Mouse (Mus musculus) embryonic facial prominence, embryonic 11.5 days (tissue): ENCODE results near the gene Kcnc2. TPM values are rescaled to one million over a fixed set of nuclear protein-coding genes. Genes with fewer than 3 reads are reported as not detected.

Experiments used
- ATAC-seq: fragments of 200-750 bp; cut with Nextera tagmentation; replicated peaks from 2 replicates; pipeline ENCODE4 v1.8.0; 2017; ENCODE audit warnings: low read depth; ENCODE audit not compliant: insufficient number of reproducible peaks, low FRiP score, low TSS enrichment
- DNase-seq: peaks from one replicate; pipeline ENCODE4 v3.0.0-alpha.2; 2015; ENCODE audit warnings: low spot score
- H3K27ac ChIP-seq: fragments of 300-500 bp; sonication (generic); replicated peaks from 2 replicates; pipeline ENCODE4 v1.5.1; 2014; ENCODE audit warnings: mild to moderate bottlenecking, low read depth, low read length, control low read depth
- H3K27me3 ChIP-seq: fragments of 300-500 bp; sonication (generic); 2 replicates; pipeline ENCODE4 v1.6.1; 2014; ENCODE audit warnings: mild to moderate bottlenecking, low read length, moderate library complexity, mixed read lengths; ENCODE audit not compliant: control insufficient read depth, insufficient read depth
- H3K36me3 ChIP-seq: fragments of 300-500 bp; sonication (generic); replicated peaks from 2 replicates; pipeline ENCODE4 v1.6.1; 2014; ENCODE audit warnings: low read depth, mild to moderate bottlenecking, low read length, moderate library complexity, mixed read lengths; ENCODE audit not compliant: control insufficient read depth, insufficient read depth
- H3K4me1 ChIP-seq: fragments of 300-500 bp; sonication (generic); 2 replicates; pipeline ENCODE4 v1.6.1; 2014; ENCODE audit warnings: low read length, mixed read lengths; ENCODE audit not compliant: control insufficient read depth, insufficient read depth
- H3K4me2 ChIP-seq: fragments of 300-500 bp; sonication (generic); 2 replicates; pipeline ENCODE4 v1.6.1; 2014; ENCODE audit warnings: low read depth, mild to moderate bottlenecking, control low read depth, low read length, moderate library complexity
- H3K4me3 ChIP-seq: fragments of 300-500 bp; sonication (generic); 2 replicates; pipeline ENCODE4 v1.5.1; 2014; ENCODE audit warnings: low read depth, low read length, control low read depth
- H3K9ac ChIP-seq: fragments of 300-500 bp; sonication (generic); replicated peaks from 2 replicates; pipeline ENCODE4 v1.6.1; 2014; ENCODE audit warnings: mild to moderate bottlenecking, control low read depth, low read length
- H3K9me3 ChIP-seq: fragments of 300-500 bp; sonication (generic); replicated peaks from 2 replicates; pipeline ENCODE4 v1.6.1; 2016; ENCODE audit warnings: mild to moderate bottlenecking, low read length, inconsistent platforms, mixed read lengths; ENCODE audit not compliant: control insufficient read depth
- WGBS: fragments of 180-500 bp; shearing (Covaris S2); extraction: QIAGEN DNeasy Blood & Tissue Kit; methylation state at CpG from one replicate; pipeline ENCODE4 v1.1.7; 2014; 5-methylcytosine and 5-hydroxymethylcytosine counted together
- polyA plus RNA-seq: library from polyadenylated mRNA; unstranded; fragments of >200 nt; fragmentation: Nextera tagmentation; extraction: Ambion mirVana; gene quantifications from 2 replicates; pipeline ENCODE4 v1.2.1, GENCODE M21; 2014

Gene Kcnc2
- polyA plus RNA-seq, 1 experiment from 2014 or later = 0.21 TPM

DNA sequence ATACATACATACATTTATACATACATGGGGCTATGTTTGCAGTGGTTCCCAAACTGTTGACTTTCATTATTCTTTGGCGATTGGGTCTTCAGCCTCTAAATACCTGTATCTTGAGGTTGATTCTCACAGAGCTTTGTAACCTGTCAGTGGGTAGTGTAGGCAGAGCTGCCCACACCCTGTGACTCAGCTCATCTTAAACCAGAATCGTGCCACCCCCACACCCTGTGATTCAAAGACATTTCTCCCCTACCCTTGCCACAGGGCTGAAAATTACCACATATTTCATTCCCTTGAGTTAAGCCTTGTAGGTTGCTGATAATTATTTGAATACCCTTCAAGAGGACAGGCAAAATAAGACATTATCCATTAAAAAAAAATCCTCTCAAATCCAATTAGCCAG lies 210.5 kb downstream of the Kcnc2 start:
- no peak for ATAC-seq
- Histone ChIP-seq H3K9ac (no peak overlapping the region), H3K27me3 (no peaks in the 10 kb centered on the region), H3K9me3 (no peaks in the 10 kb centered on the region), H3K4me2 (no peak overlapping the region), H3K27ac (no peak overlapping the region), H3K4me3 (no peak overlapping the region), H3K4me1 (no peaks in the 10 kb centered on the region), H3K36me3 (no peaks in the 10 kb centered on the region)
- DNase-seq = no peak
- WGBS = 92% methylated on average over 2 of the region's 2 CpGs

DNA sequence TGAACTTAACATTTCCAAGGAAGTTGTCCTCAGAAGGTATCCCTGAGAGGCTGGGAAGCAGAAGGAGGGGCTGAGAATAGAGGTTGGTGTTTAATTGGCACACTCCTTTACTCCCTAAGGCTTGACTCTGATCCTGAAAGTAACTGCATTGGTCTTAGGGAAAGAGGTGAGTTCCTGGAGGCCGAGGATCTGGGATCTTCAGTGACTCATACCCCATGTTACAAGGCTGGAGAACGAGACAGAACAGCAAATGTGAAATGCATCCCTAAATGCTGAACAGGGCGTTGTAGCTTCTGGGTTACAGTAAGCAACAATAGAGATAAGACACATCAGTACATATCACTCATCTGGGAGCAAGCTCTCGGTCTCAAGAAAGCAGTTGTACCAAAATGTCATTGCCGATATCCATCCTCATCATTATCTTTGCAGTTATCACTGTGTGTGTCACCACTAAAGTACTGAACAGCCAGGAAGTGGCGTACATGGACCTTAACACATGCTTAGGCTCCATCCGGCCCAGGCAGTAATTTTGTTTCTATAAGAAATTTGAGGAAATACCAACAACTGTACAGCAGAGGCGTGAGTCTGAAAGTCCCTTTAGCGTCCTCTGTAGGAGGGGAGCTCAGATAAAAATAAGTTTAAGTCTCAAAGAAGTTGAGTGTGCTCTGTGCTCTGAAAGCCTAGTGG lies 211.1 kb downstream of the Kcnc2 start:
- no peaks in the 10 kb centered on the region for H3K27me3 ChIP-seq
- DNase-seq (no peak), ATAC-seq (no peak)
- no peak overlapping the region for H3K4me3 ChIP-seq
- H3K9me3 ChIP-seq = no peaks in the 10 kb centered on the region
- 83% methylated on average over 9 of the region's 9 CpGs for WGBS
- H3K4me1 ChIP-seq = no peaks in the 10 kb centered on the region
- no peaks in the 10 kb centered on the region for H3K36me3 ChIP-seq
- H3K27ac ChIP-seq = no peak overlapping the region
- H3K4me2 ChIP-seq = no peak overlapping the region
- H3K9ac ChIP-seq = no peak overlapping the region

DNA sequence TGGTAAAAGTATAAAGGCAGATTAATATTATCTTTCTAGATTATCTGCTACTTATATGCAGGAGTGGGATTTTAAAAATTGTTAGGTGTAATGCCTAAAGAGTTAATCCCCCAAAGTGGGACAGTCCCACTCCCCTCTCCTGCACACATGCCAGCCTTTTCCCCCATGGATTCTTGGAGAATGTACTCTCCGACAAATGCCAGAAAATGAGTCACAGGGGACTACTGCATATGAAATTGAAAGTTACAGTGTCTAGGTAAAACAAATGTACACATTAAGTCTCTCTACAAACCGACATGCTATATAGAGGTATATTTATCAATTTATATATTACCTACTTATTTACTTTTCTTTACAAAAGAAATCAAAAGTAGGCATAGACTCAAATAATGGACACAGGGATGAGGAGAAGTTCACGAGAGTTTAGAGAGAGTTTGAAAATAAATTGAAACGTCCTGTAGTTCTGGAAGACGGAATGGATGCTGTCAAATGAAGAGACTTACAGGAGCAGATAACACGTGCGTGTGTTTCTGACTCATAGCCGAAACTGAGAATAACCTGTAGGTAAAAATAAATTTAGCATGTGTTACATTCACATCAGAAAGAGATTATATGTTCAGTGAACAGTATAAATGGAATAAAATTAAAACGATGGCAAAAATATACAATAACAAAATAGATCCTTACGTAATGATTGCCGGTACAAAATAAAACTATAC lies 213.6 kb downstream of the Kcnc2 start:
- DNase-seq (no peak), ATAC-seq (no peak)
- Histone ChIP-seq H3K9me3 (no peaks in the 10 kb centered on the region), H3K36me3 (no peaks in the 10 kb centered on the region), H3K27me3 (no peaks in the 10 kb centered on the region), H3K4me2 (no peak overlapping the region), H3K4me1 (no peaks in the 10 kb centered on the region), H3K9ac (no peak overlapping the region), H3K27ac (no peak overlapping the region), H3K4me3 (no peak overlapping the region)
- WGBS = 80% methylated on average over 11 of the region's 11 CpGs

DNA sequence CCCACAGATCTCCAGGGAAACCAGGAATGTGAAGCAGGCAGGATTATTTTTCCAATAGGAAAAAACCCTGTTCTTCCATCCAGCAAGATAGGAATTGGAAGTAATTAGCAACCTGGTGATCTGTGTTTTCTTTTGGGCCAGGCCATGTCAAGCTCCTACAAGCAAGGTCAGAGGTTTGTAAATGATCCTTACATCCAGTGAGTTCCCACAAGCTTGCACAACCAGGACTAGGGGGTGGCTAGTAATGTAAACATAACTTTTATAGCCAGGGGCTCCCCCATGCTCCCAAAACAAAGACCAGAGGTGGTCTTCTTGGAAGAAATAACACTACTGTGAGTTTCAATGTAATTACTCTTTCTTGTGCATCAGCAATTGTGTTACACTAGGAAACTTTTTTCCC lies 214.9 kb downstream of the Kcnc2 start:
- Histone ChIP-seq H3K27ac (no peak overlapping the region), H3K4me2 (no peak overlapping the region), H3K9ac (no peak overlapping the region), H3K4me3 (no peak overlapping the region), H3K36me3 (no peaks in the 10 kb centered on the region), H3K4me1 (no peaks in the 10 kb centered on the region), H3K9me3 (no peaks in the 10 kb centered on the region), H3K27me3 (no peaks in the 10 kb centered on the region)
- no peak for ATAC-seq
- DNase-seq = no peak

DNA sequence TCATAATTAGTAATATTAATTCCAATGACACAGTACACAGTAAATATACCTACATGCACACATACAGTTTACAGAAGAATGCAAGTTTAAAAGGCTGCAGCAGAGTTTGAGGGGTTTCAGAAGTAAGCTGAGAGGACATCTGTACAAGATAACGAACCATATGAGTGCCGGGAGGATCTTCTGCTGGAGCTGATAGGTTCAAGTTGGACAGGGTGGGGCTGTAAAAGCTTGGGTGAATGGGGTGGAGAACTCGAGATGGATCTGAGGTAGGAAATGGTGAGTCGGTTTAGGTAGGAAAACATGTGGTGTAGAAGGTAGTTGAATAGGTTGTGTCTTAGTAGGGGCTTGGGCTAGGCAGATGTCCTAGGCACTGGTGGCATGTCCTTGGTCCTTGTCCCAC lies 217.8 kb downstream of the Kcnc2 start:
- Histone ChIP-seq H3K9me3 (no peaks in the 10 kb centered on the region), H3K36me3 (no peaks in the 10 kb centered on the region), H3K9ac (no peak overlapping the region), H3K27ac (no peak overlapping the region), H3K4me3 (no peak overlapping the region), H3K27me3 (no peaks in the 10 kb centered on the region), H3K4me2 (no peak overlapping the region), H3K4me1 (no peaks in the 10 kb centered on the region)
- ATAC-seq (no peak), DNase-seq (no peak)
- WGBS = 90% methylated on average over 4 of the region's 4 CpGs

Other genes with a start within 250 kb of the Kcnc2 start
- gene Glipr1l1, start 210.9 kb upstream of the Kcnc2 start, polyA plus RNA-seq = not detected in 2 replicates
- not detected in 2 replicates for gene Glipr1l2, start 187.8 kb upstream of the Kcnc2 start, polyA plus RNA-seq
- not detected in 2 replicates for gene Glipr1l3, start 110.8 kb upstream of the Kcnc2 start, polyA plus RNA-seq
- 0.67 and 0.88 TPM in 2 replicates for gene Caps2, start 107.5 kb upstream of the Kcnc2 start, polyA plus RNA-seq